Mouse (Mus musculus): ENCODE results near the gene Rasgrp3.

The Rasgrp3 gene

DNA sequence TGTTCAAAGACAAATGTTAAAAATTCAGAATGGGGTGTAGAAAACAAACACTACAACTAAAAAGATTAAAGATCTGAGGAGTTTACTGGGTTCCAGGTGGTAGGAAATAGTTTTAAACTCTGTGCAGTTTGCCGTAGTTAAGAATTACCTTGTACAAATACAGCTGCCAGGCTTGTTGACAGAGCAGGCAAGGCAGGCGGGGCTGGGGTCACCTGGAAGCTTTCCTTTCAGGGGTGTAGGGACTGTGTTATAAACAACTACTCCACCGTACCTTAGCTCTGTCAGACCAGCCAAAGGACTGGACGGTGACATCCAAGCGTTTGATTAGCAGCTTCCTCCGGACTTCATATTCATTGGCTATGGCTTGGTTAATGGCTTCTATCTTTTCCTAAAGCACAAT, 103.4 kb downstream of the Rasgrp3 start:
- no peak for DNase-seq (ENCODE audit: low read depth, low spot score)

DNA sequence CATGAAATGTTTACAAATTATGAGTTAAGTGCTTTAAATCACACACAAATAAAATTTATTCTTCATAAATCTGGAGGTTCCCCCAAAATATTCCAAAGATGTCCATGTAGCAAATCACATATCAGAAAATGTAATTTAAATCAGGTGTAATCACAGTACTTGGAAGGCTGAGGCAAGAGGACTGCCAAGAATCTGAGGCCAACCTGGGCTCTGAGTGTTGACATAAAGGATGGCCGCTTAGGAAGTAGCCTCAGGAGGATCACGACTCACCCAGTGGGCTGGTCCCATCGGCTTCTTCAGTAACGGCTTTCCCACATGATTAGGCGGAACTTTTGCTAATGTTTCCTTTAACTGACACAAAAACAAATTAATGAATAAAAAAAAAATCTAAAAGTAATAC, 104.1 kb downstream of the Rasgrp3 start:
- DNase-seq (ENCODE audit: low read depth, low spot score) = no peak

DNA sequence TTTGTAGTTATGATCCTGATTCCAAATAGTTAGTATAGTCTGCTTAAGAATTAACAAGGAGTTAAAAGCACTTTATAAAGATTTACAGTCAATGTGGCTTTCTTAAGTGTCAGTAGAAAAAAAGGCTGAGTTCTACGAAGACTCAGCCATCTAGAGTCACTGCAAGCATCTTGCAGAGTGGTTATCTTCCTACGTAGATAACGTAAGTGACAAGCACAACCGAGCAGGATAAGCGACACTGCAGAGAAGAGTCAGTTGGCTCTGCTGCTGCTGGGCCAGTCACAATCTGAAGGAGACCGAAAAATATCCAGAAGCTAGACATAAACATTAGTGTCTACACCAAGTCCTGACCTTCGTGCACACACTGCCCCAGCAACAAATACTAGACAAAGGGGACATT, 107.7 kb downstream of the Rasgrp3 start:
- no peak for DNase-seq (ENCODE audit: low read depth, low spot score)

DNA sequence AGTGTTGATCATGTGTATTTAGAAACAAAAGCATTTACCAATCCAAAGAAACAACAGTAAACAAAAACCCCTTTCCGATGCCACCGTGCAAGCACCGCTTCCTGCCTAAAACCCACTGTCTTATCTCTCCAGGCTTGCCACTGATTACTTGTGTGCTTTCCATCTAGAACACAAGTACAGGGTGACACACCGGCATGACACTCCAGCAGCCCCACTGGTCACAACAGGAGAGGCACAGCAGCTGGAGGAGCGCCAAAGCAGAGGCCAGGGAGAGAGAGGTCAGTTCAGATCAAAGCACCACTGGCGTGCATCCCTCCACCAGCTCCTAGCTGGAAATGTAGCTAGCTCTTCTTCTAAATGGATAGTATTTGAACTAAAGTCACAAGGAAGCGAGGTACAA, 108.6 kb downstream of the Rasgrp3 start:
- DNase-seq (ENCODE audit: low read depth, low spot score) = no peak

DNA sequence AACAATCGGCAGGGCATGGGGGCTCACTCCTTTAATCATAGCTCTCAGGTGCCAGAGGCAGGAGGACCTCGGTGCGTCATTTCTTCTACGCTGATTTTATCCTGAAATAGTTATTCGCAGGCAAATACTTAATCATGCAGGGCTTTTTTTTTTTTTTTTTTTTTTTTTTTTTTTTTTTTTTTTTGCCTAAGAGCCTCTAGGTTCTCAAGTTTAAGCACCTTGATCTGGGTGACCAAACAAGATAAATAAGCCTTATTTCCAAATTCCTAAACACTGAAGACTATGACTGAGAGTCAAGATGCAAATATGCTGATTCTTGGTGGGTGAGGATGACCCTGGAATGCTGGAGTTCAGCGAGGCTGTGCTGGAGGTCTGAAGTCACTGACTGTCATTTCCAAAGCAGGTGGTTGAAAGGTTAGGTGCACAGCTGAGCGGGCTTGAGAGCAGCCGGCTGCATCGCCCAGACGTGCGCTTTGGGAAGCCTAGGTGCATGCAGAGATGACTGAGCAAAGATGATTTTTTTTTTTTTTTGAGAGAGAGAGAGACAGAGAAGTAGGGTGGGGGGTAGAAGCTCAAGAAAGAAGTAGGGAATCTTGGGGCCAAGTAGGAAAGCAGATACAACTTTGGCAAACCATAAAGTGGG, 115.2 kb downstream of the Rasgrp3 start:
- DNase-seq (ENCODE audit: low read depth, low spot score) = no peak

DNA sequence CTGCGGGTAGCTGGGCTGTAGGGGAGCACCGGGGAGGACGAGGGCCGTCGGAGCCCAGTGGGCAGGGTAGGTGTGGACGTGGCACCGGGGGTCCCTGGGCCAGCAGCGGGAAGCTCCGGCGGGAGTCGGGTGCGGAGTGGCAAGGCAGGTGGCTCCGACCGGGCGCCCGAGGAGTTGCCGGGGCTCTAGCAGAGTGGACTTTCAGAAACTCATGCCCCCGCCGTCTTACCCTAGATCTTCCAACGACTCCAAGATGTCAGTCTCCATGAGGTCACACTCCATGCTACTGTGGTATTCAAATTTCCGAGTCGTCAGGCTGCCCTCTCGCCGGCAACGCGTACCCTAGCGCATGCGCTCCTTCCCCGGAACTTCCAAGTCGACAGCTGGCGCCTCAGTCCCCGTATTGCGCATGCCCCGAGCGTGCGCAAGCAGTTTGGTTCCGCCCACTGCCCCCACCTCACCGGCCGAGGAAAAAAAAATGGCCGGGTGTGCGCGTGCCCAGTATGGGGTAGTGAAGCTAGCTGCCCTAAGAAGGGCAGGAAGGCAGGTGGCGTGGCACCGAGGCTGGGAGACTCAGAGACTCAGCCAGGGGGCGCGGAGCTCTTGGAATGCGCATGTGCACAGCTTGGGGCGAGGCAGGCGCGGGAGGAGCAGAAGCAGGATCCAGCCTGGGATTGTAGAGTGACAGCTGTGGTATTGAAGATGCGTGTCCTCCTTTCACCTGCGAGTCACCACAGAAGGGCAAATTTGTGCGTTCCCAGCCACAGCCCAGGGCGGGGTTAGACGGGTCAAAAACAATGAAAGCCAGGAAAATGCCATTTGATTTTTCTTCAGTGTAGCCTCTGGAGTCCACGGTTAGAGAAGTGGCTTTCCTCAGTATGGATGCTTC, 116.1 kb downstream of the Rasgrp3 start, which contains the start of gene Fam98a:
TSS of gene Fam98a (minus strand) at position 435 of the 889 bp plus-strand sequence.
- DNase-seq (ENCODE audit: low read depth, low spot score) = peak; percentile 99

DNA sequence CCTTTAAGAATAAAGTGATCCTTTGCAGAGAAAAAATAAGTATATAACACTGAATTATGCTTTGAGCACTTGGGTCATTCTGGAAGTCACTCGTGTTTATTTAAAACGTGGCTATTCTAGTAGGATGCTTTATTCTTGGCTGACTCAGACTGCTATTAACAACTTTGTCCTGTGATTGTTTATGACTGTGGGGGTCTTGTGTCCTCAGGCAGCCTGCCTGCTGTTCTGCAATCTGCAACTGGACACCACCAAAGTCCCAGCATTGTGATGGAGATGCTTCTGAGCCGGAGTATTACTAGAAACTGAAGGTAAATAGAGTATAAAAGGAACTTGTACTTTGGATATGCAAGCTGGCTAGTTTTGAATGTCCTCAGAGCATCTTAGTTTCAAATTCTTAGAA, 121.3 kb downstream of the Rasgrp3 start:
- DNase-seq (ENCODE audit: low read depth, low spot score) = no peak

DNA sequence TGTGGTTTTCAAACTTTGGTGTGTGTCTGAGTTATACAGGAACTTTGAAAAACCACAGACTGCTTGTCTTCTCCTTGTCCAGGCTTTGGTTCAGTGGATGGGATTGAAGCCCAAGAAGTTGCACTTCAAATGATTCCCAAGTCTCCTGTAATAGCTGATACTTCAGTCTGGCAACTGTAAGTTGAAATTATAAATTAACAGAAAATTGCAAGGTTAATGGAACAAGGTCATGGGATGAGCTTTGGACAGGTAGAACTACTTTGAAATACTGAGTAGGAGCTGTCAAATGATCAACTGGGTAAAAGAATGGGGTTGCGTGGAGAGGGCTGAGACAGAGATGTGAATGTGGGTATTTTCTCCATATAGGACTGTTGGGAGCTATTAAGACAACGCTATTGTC, 122.3 kb downstream of the Rasgrp3 start:
- DNase-seq (ENCODE audit: low read depth, low spot score) = no peak

DNA sequence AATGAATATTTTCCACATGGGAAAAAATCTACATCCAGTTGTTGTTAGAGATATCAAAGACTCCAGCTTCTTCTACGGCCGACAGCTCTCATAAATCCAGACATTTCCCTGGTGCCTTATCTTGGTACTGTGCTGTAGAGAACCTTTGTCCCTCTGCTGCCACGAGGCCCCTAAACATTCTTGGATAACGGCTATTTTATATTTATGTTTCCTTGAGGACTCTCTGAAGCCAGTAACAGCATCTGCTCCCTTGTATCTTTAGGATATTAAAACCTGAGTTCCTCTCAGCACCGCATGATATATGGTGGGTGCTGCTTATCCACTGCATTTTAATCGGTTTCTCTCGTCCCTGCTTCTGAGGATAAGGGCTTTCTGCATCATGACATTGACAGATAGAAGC, 139.9 kb downstream of the Rasgrp3 start:
- DNase-seq (ENCODE audit: low read depth, low spot score) = no peak

All from retina, postnatal 7 days (tissue).